Mouse (Mus musculus): ENCODE results near the gene Itgal.

DNA sequence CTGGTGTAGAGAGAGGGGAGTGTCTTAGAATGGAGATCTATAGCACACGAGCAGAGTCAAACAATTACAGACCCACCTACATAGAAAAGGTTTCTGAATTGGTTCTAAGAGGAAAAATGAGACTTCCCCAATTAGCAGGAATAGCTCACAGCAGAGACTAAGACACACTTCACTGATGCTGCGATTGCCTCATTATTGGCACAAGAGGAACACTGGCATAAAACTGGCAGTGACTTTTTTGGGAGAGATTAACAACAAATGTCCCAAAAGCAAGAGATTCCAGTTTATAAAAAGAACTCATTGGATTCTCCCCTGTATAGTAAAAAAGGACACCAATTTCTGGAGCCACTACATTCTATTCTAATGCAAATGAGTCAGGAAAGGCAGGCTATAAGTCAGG, 61.8 kb downstream of the Itgal start:
- no peak for TF ChIP-seq HCFC1 (IDR thresholded peaks at IDR 0.05; ENCODE audit: borderline replicate concordance, insufficient read depth, low read length)
- TF ChIP-seq CHD2 (IDR thresholded peaks at IDR 0.05; ENCODE audit: low read depth, low read length) = no peak
- no peak for TF ChIP-seq ZC3H11A (IDR thresholded peaks at IDR 0.05; ENCODE audit: borderline replicate concordance, low read depth, low read length)
- no peak for TF ChIP-seq ZNF384 (IDR thresholded peaks at IDR 0.05; ENCODE audit: low read depth, low read length)

All from ES-E14 (cell line).